Comparison of ENCODE assay signal across 9 mouse cellular contexts in the genomic region with DNA sequence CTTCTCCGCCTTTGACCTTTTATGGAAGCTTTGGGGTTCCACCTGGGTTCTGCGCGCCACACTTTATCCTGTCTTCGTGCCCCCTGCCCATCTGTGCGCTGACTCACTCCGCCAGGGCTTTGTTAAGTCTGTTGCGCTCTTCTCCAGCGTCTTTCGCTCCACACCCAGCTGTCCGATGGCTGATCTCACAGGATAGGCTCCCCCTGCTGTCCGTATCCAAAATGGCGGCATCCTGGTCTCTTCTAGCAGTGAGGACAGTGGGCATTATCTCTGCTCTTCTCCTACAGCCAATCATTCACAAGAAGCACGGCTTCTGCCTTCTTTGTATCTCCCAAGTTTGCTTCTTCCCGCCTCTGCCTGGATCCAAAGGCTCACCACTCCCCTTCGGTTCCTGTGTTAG. TPM values are rescaled to one million over a fixed set of nuclear protein-coding genes. Genes with fewer than 3 reads are reported as not detected.
DNase-seq lines count a peak whose midpoint lies in the region; ATAC-seq and TF ChIP-seq lines count a peak whose summit lies in the region.
"Had no signal": no experiment of that assay in that cellular context is flagged by ENCODE, and none has a peak within 500 bp of the region (broad histone marks: within the 10 kb centered on the region; RNA-seq: fewer than 3 reads in every experiment).

No protein-coding gene starts in this region.

- DNase-seq in cerebellum, adult 2 months, result no peak
- no peak for DNase-seq in cerebellum, adult 9-10 months
- peak; percentile 14 for DNase-seq in thymus, postnatal 4 days
- DNase-seq in thymus, postnatal 25 days, result no peak
- DNase-seq in limb, embryonic 10.5 days (ENCODE audit: low spot score), result peak; percentile 65
- DNase-seq in neural tube, embryonic 11.5 days (ENCODE audit: low spot score), result peak; percentile 78
- no peak for DNase-seq in spleen, postnatal 36 days (ENCODE audit: low spot score in 2 of 2)
- DNase-seq in spleen, postnatal 10 days (ENCODE audit: low spot score in 2 of 2), result no peak
- DNase-seq: liver, embryonic 13.5 days had no signal

- no peaks in the 10 kb centered on the region for H3K4me1 ChIP-seq in cerebellum, adult 2 months (ENCODE audit: control insufficient read depth, insufficient read depth, low read length)
- peaks cover 6% of the 10 kb centered on the region; the same call in 1 of the 2 replicates for H3K4me1 ChIP-seq in limb, embryonic 10.5 days
- H3K4me1 ChIP-seq in neural tube, embryonic 11.5 days (ENCODE audit: control insufficient read depth, insufficient read depth, low read length), result no peaks in the 10 kb centered on the region
- H3K4me1 ChIP-seq: liver, embryonic 13.5 days had no signal

- no peak overlapping the region for H3K27ac ChIP-seq in cerebellum, adult 2 months (ENCODE audit: insufficient read depth, low read length)
- peak overlapping the region; percentile 42; the same call in 1 of the 2 replicates for H3K27ac ChIP-seq in limb, embryonic 10.5 days
- no peak overlapping the region for H3K27ac ChIP-seq in neural tube, embryonic 11.5 days (ENCODE audit: low read depth, low read length)
- H3K27ac ChIP-seq: liver, embryonic 13.5 days had no signal

- peak; percentile 26; the same call in 1 of the 2 replicates for TF ChIP-seq CTCF in cerebellum, adult 2 months (IDR thresholded peaks at IDR 0.05; ENCODE audit: borderline replicate concordance, insufficient read depth, low read depth, low read length)

- H3K9me3 ChIP-seq in limb, embryonic 10.5 days (replicated peaks), result no peaks in the 10 kb centered on the region
- H3K9me3 ChIP-seq in neural tube, embryonic 11.5 days (ENCODE audit: control insufficient read depth, low read length), result no peaks in the 10 kb centered on the region
- H3K9me3 ChIP-seq: liver, embryonic 13.5 days had no signal

- ATAC-seq in neural tube, embryonic 11.5 days (ENCODE audit: insufficient read depth, low FRiP score, low TSS enrichment), result no peak; the same call in 1 of the 2 replicates

- 19% methylated on average over 15 of the region's 15 CpGs for WGBS in cerebellum, adult 2 months
- 26% methylated on average over 15 of the region's 15 CpGs for WGBS in limb, embryonic 10.5 days
- 22% methylated on average over 15 of the region's 15 CpGs for WGBS in neural tube, embryonic 11.5 days

- H3K9ac ChIP-seq in neural tube, embryonic 11.5 days (ENCODE audit: low read length), result no peak overlapping the region
- H3K9ac ChIP-seq: liver, embryonic 13.5 days had no signal

- no peaks in the 10 kb centered on the region for H3K36me3 ChIP-seq in limb, embryonic 10.5 days
- no peaks in the 10 kb centered on the region for H3K36me3 ChIP-seq in neural tube, embryonic 11.5 days (ENCODE audit: control insufficient read depth, insufficient read depth, low read length)
- H3K36me3 ChIP-seq: liver, embryonic 13.5 days had no signal

- H3K4me3 ChIP-seq in cerebellum, adult 2 months (replicated peaks; ENCODE audit: insufficient read depth, low read depth, low read length), result no peak overlapping the region
- no peak overlapping the region for H3K4me3 ChIP-seq in limb, embryonic 10.5 days
- no peak overlapping the region for H3K4me3 ChIP-seq in neural tube, embryonic 11.5 days (ENCODE audit: low read depth, low read length)
- H3K4me3 ChIP-seq: liver, embryonic 13.5 days had no signal

- TF ChIP-seq POLR2A in cerebellum, adult 2 months (IDR thresholded peaks at IDR 0.05; ENCODE audit: borderline replicate concordance, insufficient read depth, low read length), result no peak

- H3K27me3 ChIP-seq in cerebellum, adult 2 months (ENCODE audit: control insufficient read depth, insufficient read depth, low read length), result no peaks in the 10 kb centered on the region
- peaks cover 19% of the 10 kb centered on the region for H3K27me3 ChIP-seq in limb, embryonic 10.5 days (ENCODE audit: low read depth, poor library complexity, severe bottlenecking)
- H3K27me3 ChIP-seq in neural tube, embryonic 11.5 days (ENCODE audit: control insufficient read depth, insufficient read depth, low read length), result no peaks in the 10 kb centered on the region; the same call in 1 of the 2 replicates
- H3K27me3 ChIP-seq: liver, embryonic 13.5 days had no signal

- 0 out of 2 replicates have a peak overlapping the region, but pooled peaks have one; percentile 3 for H3K4me2 ChIP-seq in neural tube, embryonic 11.5 days (ENCODE audit: low read depth)
- H3K4me2 ChIP-seq: liver, embryonic 13.5 days had no signal

RNA-seq across cellular contexts. Expression of gene Nkx6-1, which starts 23.8 kb away (rescaled TPM):
- polyA plus RNA-seq in cerebellum, adult 2 months (2012; rRNA removed), result 1.5 and 2.0 TPM in 2 replicates
- polyA plus RNA-seq in limb, embryonic 10.5 days (2016; fragmentation: Nextera tagmentation; extraction: Ambion mirVana), result 0.05 and 0.06 TPM in 2 replicates
- 7.4 and 7.5 TPM in 2 replicates for polyA plus RNA-seq in neural tube, embryonic 11.5 days (2014; fragmentation: Nextera tagmentation; extraction: Ambion mirVana)

Comparison
In these comparisons a context has a peak if more than half of its experiments do, and no peak if none do; other contexts are left out.
1. DNase-seq: peak in thymus, postnatal 4 days (single experiment), limb, embryonic 10.5 days (single experiment) and neural tube, embryonic 11.5 days (single experiment); none in cerebellum, adult 2 months (0 of 2), cerebellum, adult 9-10 months (single experiment), thymus, postnatal 25 days (single experiment), spleen, postnatal 36 days (0 of 2) and spleen, postnatal 10 days (0 of 2).